Mouse (Mus musculus): ENCODE data around the gene Hic1.

- TF ChIP-seq POLR2A (IDR thresholded peaks at IDR 0.05; ENCODE audit: low read depth, low read length) (no peak), CTCF (IDR thresholded peaks at IDR 0.05; ENCODE audit: borderline replicate concordance, insufficient read depth, low read length) (no peak)
Measured at GRCm38 (mm10) chr11:75118141-75118540, 51.2 kb downstream of the Hic1 start.
